In the genomic region with DNA sequence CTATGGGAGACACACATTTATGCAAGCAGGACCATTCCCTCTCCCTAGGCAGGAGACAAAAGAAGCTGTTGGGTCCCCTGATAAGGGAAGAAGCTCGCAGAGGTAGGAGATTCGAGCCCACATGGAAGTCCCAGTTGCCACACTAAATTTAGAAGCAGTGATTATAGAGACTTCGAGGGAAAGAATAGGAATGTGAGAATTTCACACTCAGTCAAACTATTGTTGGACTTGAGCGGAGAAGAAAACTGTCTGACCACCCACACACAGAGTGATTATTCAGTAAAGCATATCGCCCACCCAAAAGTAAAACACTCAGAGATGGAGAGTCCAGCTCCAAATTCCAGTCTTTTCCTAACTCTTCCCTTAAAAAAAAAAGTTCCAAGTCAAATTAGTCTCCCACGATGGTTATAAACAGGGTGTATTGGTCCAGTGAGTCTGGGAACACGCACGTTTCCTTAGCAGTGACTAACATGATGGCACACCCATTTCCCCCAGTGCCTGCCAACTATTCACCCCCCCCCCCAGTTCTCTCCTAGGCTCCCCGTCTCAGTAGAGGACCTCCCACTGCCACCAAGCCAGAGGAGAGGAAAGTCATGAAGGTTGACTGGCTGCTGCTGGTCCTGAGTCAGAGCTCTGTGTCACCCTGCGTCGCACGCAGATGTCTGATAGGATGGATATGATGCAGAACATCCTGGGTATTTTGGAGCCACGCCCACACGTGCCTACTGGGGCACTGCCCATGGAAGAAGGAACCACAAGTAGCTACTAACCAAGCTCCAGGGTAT, we compare ENCODE assay signal across 10 mouse cellular contexts.
DNase-seq lines count a peak whose midpoint lies in the region; ATAC-seq and TF ChIP-seq lines count a peak whose summit lies in the region.
"Had no signal": no experiment of that assay in that cellular context is flagged by ENCODE, and none has a peak within 500 bp of the region (broad histone marks: within the 10 kb centered on the region; RNA-seq: fewer than 3 reads in every experiment).

No protein-coding gene starts in this region.

- 70% methylated on average over 14 of the region's 14 CpGs for WGBS in intestine, embryonic 15.5 days
- WGBS in midbrain, postnatal 0 days, result 71% methylated on average over 14 of the region's 14 CpGs

- H3K4me2 ChIP-seq in intestine, embryonic 15.5 days (replicated peaks), result no peak overlapping the region
- H3K4me2 ChIP-seq in midbrain, postnatal 0 days (ENCODE audit: low read depth, low read length, poor library complexity, severe bottlenecking), result no peak overlapping the region
- H3K4me2 ChIP-seq: hindbrain, embryonic 15.5 days had no signal

- no peaks in the 10 kb centered on the region for H3K36me3 ChIP-seq in intestine, embryonic 15.5 days
- H3K36me3 ChIP-seq in midbrain, postnatal 0 days (ENCODE audit: insufficient read depth, low read length), result no peaks in the 10 kb centered on the region
- H3K36me3 ChIP-seq: hindbrain, embryonic 15.5 days had no signal

- no peaks in the 10 kb centered on the region for H3K4me1 ChIP-seq in intestine, embryonic 15.5 days (replicated peaks)
- H3K4me1 ChIP-seq in midbrain, postnatal 0 days (ENCODE audit: insufficient read depth, low read length), result peaks cover 4% of the 10 kb centered on the region; the same call in 1 of the 2 replicates

- peak overlapping the region; percentile 74 for H3K27ac ChIP-seq in gastrocnemius, adult 2 months
- H3K27ac ChIP-seq in intestine, embryonic 15.5 days, result no peak overlapping the region
- H3K27ac ChIP-seq in midbrain, postnatal 0 days (ENCODE audit: low read depth, low read length), result no peak overlapping the region
- H3K27ac ChIP-seq: hindbrain, embryonic 15.5 days; macrophage had no signal

- no peak for ATAC-seq in intestine, embryonic 15.5 days
- ATAC-seq in midbrain, postnatal 0 days (ENCODE audit: low FRiP score), result no peak

- no peak for DNase-seq in gastrocnemius, adult 2 months
- DNase-seq in gastrocnemius, postnatal 10 days, result no peak
- peak; percentile 33 to 62 for DNase-seq in frontal cortex, adult 2 months (ENCODE audit: extremely low spot score in 1 of 2, low spot score in 1 of 2)
- peak; percentile 24 to 27 for DNase-seq in left cerebral cortex, adult 18-20 months (ENCODE audit: low spot score in 2 of 2)
- peak; percentile 33 for DNase-seq in right cerebral cortex, adult 18-20 months
- DNase-seq in midbrain, postnatal 0 days (ENCODE audit: low spot score), result no peak
- no peak for DNase-seq in thymus, postnatal 10 days (ENCODE audit: low spot score in 2 of 2)

- H3K9ac ChIP-seq in intestine, embryonic 15.5 days, result no peak overlapping the region
- H3K9ac ChIP-seq in midbrain, postnatal 0 days (replicated peaks; ENCODE audit: low read length, poor library complexity, severe bottlenecking), result no peak overlapping the region
- H3K9ac ChIP-seq: hindbrain, embryonic 15.5 days had no signal

- H3K4me3 ChIP-seq in gastrocnemius, adult 2 months, result no peak overlapping the region
- H3K4me3 ChIP-seq in intestine, embryonic 15.5 days (replicated peaks), result no peak overlapping the region
- H3K4me3 ChIP-seq in midbrain, postnatal 0 days (ENCODE audit: low read depth, low read length), result no peak overlapping the region
- H3K4me3 ChIP-seq: hindbrain, embryonic 15.5 days had no signal

- H3K9me3 ChIP-seq in intestine, embryonic 15.5 days, result no peaks in the 10 kb centered on the region
- H3K9me3 ChIP-seq in midbrain, postnatal 0 days (ENCODE audit: low read length), result no peaks in the 10 kb centered on the region
- H3K9me3 ChIP-seq: hindbrain, embryonic 15.5 days had no signal

- H3K27me3 ChIP-seq in intestine, embryonic 15.5 days (replicated peaks), result no peaks in the 10 kb centered on the region
- H3K27me3 ChIP-seq in midbrain, postnatal 0 days (ENCODE audit: insufficient read depth, low read length), result no peaks in the 10 kb centered on the region
- H3K27me3 ChIP-seq: hindbrain, embryonic 15.5 days had no signal

- TF ChIP-seq CTCF in gastrocnemius, adult 2 months (IDR thresholded peaks at IDR 0.05), result no peak
- TF ChIP-seq CTCF in midbrain, postnatal 0 days (IDR thresholded peaks at IDR 0.05), result no peak

- intact Hi-C loops in gastrocnemius, adult 2 months (cut with DNase I), result loop anchor here (5.0 kb wide), 1 partner anchor 293 kb away; no protein-coding TSS in a partner anchor

Comparison
In these comparisons a context has a peak if more than half of its experiments do, and no peak if none do; other contexts are left out.
1. DNase-seq: peak in frontal cortex, adult 2 months (2 of 2), left cerebral cortex, adult 18-20 months (2 of 2) and right cerebral cortex, adult 18-20 months (single experiment); none in gastrocnemius, adult 2 months (single experiment), gastrocnemius, postnatal 10 days (single experiment), midbrain, postnatal 0 days (single experiment) and thymus, postnatal 10 days (0 of 2).